Mouse (Mus musculus) lung, embryonic 16.5 days (tissue): ENCODE measurements at regions not wholly inside any gene's neighbourhood (a gene's known extent, or its start where the extent isn't known, plus 50 kb on each side); places are given as distances from the start of the nearest gene placed in this dataset.

Experiments used
- ATAC-seq: fragments of 200-750 bp; cut with Nextera tagmentation; 2 replicates; pipeline ENCODE4 v1.8.0; 2017; ENCODE audit warnings: low read depth, mild to moderate bottlenecking, moderate library complexity
- H3K27ac ChIP-seq: fragments of 300-500 bp; sonication (generic); 2 replicates; pipeline ENCODE4 v1.5.1; 2014; ENCODE audit warnings: mild to moderate bottlenecking, control low read depth, low read length
- H3K27me3 ChIP-seq: fragments of 300-500 bp; sonication (generic); 2 replicates; pipeline ENCODE4 v1.6.1; 2014; ENCODE audit warnings: low read depth, low read length, mixed read lengths; ENCODE audit not compliant: control insufficient read depth, insufficient read depth
- H3K36me3 ChIP-seq: fragments of 300-500 bp; sonication (generic); 2 replicates; pipeline ENCODE4 v1.6.1; 2014; ENCODE audit warnings: low read length; ENCODE audit not compliant: control insufficient read depth, insufficient read depth
- H3K4me1 ChIP-seq: fragments of 300-500 bp; sonication (generic); replicated peaks from 2 replicates; pipeline ENCODE4 v1.6.1; 2014; ENCODE audit warnings: low read length, mixed read lengths; ENCODE audit not compliant: control insufficient read depth, insufficient read depth
- H3K4me2 ChIP-seq: fragments of 300-500 bp; sonication (generic); 2 replicates; pipeline ENCODE4 v1.6.1; 2014; ENCODE audit warnings: low read depth, low read length, control low read depth
- H3K4me3 ChIP-seq: fragments of 300-500 bp; sonication (generic); 2 replicates; pipeline ENCODE4 v1.5.1; 2014; ENCODE audit warnings: mild to moderate bottlenecking, low read length, control low read depth
- H3K9ac ChIP-seq: fragments of 300-500 bp; sonication (generic); 2 replicates; pipeline ENCODE4 v1.6.1; 2014; ENCODE audit warnings: low read length, control low read depth
- H3K9me3 ChIP-seq: fragments of 300-500 bp; sonication (generic); 2 replicates; pipeline ENCODE4 v1.6.1; 2016; ENCODE audit warnings: low read length; ENCODE audit not compliant: control insufficient read depth
- WGBS: fragments of 180-500 bp; shearing (Covaris S2); extraction: QIAGEN DNeasy Blood & Tissue Kit; methylation state at CpG from one replicate; pipeline ENCODE4 v1.1.7; 2014; 5-methylcytosine and 5-hydroxymethylcytosine counted together

DNA sequence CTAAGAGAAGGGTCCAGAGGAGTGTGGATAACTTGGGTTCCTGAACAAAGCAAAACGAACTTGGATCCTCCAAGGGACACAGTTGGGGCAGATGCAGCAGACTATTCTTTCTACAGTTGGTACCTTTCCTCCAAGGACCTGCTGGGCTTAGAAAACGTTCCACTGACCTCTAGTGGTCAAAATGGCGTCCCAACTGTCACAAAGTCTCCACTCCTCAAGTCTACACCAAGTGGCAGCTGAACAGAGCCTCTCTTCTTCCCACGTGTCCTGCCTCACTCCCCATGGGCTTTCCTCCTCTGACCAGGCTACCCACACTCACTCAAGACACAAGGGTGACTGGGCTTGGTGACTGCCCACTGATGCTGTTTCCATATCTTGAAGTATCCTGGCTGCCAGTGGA is 67.1 kb upstream of the Parp11 start:
- H3K4me3 ChIP-seq: no peak overlapping the region

DNA sequence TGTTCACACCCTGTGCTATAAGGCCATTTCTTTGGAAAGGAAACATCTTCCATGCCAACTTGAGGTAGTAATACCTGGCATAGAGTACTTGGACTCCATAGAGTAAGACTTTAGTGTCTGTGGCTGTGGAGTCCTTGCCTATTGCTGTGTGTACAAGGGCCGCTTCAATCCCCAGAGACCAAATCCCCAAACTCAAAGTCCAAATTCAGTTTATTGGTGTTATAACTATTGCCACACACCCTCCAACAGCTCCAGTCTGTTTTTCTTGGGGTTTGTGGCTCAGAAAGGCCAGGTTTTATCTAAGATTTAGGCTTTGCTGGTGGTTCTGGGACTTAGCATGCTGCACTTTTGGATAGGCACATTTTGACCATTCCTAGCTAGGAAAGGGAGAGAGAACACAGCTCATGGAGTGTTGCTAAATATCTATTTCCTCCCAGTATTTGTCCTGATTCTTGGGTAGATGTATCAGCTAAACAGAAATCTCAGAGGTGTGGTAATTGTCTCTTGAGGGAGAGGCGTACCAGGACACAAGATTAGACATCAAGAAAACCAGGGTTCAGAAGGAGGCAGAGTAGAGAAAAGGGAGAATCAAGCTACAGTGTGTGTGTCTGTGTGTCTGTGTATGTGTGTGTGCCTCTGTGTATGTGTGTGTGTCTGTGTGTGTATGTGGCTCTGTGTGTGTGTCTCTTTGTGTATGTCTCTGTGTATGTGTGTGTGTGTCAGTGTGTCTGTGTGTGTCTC is 65.3 kb upstream of the Parp11 start:
- no peaks in the 10 kb centered on the region; the same call in none of the 2 replicates for H3K27me3 ChIP-seq
- WGBS: 85% methylated on average over 2 of the region's 2 CpGs
- no peak overlapping the region for H3K27ac ChIP-seq
- H3K9me3 ChIP-seq: no peaks in the 10 kb centered on the region
- H3K9ac ChIP-seq: no peak overlapping the region
- H3K36me3 ChIP-seq: no peaks in the 10 kb centered on the region
- H3K4me2 ChIP-seq: no peak overlapping the region
- no peaks in the 10 kb centered on the region for H3K4me1 ChIP-seq
- no peak overlapping the region for H3K4me3 ChIP-seq
- ATAC-seq: no peak

More for the DNA sequence above, 67.1 kb upstream of the Parp11 start:
- no peaks in the 10 kb centered on the region for H3K36me3 ChIP-seq
- 6% methylated on average over 4 of the region's 4 CpGs for WGBS
- no peak overlapping the region for H3K9ac ChIP-seq
- peak; percentile 32; the same call in 1 of the 2 replicates for ATAC-seq
- no peaks in the 10 kb centered on the region for H3K9me3 ChIP-seq
- H3K27me3 ChIP-seq: no peaks in the 10 kb centered on the region; the same call in none of the 2 replicates
- no peak overlapping the region for H3K4me2 ChIP-seq
- peaks cover 13% of the 10 kb centered on the region for H3K4me1 ChIP-seq
- no peak overlapping the region for H3K27ac ChIP-seq

DNA sequence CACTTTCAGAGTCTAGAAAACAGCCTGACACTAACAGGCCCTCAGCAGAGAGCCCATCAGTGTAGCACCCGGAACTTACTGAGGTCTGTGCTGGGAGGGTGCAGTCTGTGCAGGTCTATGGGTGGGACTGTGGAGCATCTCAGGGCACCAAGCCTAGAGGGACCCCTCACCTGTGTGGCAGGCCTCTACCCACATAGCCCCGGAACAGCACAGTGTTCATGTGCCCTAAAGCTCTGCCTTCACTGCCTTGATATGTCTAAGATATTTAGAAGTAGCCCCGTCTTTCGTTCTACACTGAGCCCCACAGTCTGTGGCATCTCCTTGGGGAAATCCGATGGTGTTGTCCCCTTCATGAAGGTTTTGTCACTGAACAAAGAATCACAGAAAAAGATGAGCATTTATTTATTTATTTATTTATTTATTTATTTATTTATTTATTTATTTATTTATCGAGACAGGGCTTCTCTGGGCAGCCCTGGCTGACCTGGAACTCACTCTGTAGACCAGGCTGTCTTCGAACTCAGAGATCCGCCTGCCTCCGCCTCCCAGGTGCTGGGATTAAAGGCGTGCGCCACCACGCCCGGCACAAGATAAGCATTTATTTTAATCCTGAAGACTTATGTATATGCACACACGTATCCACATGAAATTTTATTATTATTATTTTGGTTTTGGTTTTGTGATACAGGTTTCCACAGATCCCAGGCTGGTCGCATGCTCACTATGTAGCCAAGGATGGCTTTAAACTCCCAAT is 55.2 kb upstream of the Parp11 start:
- H3K4me3 ChIP-seq: no peak overlapping the region
- ATAC-seq: no peak

DNA sequence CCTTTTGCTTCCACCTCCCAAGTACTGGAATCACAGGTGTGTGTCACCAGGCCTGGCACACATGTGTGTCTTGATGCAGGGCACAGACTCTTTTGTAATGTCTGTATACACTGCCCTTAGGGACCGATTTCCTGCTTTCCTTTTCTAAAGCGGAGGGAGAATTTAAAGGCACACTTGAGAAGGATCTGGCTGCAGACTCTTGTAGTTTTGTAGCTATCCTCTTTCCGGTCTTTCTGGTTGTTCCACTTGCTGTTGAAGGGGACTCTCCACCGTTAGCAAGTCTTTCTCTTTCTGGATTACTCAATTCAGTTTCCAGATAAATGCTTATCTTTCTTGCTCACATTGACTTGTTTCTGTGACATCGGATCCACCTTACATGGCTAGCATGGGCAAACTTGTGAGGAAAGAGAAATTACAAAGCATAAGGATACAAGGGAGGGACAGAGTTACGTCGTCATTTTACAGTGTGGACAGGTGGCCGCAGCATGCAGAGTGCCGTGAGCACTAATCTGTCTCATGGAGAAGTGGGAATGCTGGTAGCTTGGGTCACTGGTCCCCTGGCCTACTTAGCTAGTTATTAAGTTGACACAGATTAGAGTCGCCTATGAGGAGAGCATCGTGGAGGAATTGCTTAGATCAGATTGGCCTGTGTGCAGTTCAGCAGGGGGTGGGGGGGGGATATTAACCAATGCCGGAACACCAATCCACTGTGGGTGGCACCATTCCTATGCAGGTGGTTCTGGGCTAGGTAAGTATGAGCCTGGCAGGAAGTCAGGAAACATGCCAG is 54.4 kb upstream of the Parp11 start:
- H3K4me1 ChIP-seq: peaks cover 5% of the 10 kb centered on the region; the same call in 1 of the 2 replicates
- no peaks in the 10 kb centered on the region for H3K9me3 ChIP-seq
- peak overlapping the region; percentile 73 for H3K27ac ChIP-seq
- no peaks in the 10 kb centered on the region for H3K36me3 ChIP-seq
- H3K9ac ChIP-seq: no peak overlapping the region
- H3K4me2 ChIP-seq: no peak overlapping the region
- WGBS: 65% methylated on average over 12 of the region's 12 CpGs
- no peak overlapping the region for H3K4me3 ChIP-seq
- H3K27me3 ChIP-seq: no peaks in the 10 kb centered on the region
- peak; percentile 56 for ATAC-seq

More for the DNA sequence above, 55.2 kb upstream of the Parp11 start:
- H3K4me2 ChIP-seq: no peak overlapping the region
- H3K9ac ChIP-seq: no peak overlapping the region
- no peaks in the 10 kb centered on the region for H3K9me3 ChIP-seq
- H3K36me3 ChIP-seq: no peaks in the 10 kb centered on the region
- H3K4me1 ChIP-seq: peaks cover 5% of the 10 kb centered on the region; the same call in 1 of the 2 replicates
- 89% methylated on average over 15 of the region's 15 CpGs for WGBS
- peak overlapping the region; percentile 73 for H3K27ac ChIP-seq
- H3K27me3 ChIP-seq: no peaks in the 10 kb centered on the region

DNA sequence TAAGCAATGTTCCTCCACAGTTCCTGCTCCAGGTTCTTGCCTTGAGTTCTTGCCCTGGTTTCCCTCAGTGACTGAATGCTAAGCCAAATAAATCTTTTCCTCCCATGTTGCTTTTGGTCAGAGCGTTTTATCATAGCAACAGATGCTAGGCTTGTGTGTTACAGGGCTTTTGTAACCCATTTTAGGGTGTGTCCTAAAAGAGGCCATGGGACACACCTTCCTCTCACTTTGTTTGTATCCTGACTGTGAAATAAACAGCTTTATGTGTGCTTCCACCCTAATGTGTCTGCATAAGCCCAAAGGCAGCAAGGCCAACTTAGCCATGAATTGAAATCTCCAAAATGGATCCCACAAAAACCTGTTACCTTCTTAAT is 53.9 kb upstream of the Parp11 start:
- no peak for ATAC-seq
- H3K4me2 ChIP-seq: no peak overlapping the region
- H3K36me3 ChIP-seq: no peaks in the 10 kb centered on the region
- no peaks in the 10 kb centered on the region for H3K9me3 ChIP-seq
- peaks cover 5% of the 10 kb centered on the region; the same call in 1 of the 2 replicates for H3K4me1 ChIP-seq
- 79% methylated on average over 1 of the region's 1 CpGs for WGBS
- no peak overlapping the region for H3K4me3 ChIP-seq
- H3K27me3 ChIP-seq: no peaks in the 10 kb centered on the region
- no peak overlapping the region for H3K9ac ChIP-seq
- peak overlapping the region; percentile 73 for H3K27ac ChIP-seq

DNA sequence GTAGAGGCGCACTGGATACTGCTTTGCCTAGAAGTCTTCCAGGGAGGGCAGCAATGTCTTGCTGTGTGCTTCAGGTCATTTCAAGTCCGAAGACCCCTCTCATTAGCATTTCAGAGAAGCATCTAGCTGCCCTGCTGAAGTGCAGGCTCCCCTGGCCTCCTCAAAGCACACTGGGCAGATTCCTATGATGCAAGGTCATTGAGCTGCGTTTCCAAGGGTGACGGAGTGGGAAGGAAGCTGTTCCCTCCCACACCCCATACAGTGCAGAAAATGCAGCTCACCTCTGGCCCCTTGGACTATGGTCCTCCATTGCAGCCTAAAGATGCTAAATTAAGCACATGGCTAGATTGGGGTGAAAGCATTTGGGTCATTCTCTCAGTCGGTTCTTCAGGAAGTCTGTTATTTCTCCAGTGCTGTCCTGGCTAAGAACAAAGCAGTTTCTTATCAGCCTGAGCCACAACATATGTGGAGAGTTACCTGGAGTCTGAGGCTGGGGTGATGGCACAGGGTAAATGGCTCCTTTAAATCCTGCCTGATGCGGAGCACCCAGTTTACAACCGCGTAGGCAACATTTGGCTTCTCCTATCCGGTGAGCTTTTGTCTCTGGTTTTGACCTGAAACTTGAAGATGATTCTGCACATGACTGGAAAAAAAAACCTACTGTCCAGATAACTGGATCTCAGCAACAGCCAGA is 52.6 kb upstream of the Parp11 start:
- Histone ChIP-seq H3K36me3 (no peaks in the 10 kb centered on the region), H3K27ac (peak overlapping the region; percentile 73), H3K27me3 (no peaks in the 10 kb centered on the region), H3K4me1 (peaks cover 3% of the 10 kb centered on the region; the same call in 1 of the 2 replicates), H3K4me2 (no peak overlapping the region), H3K9me3 (no peaks in the 10 kb centered on the region), H3K9ac (no peak overlapping the region), H3K4me3 (no peak overlapping the region)
- WGBS: 28% methylated on average over 9 of the region's 9 CpGs
- peak; percentile 67; the same call in 1 of the 2 replicates for ATAC-seq
